Mouse (Mus musculus) gonadal fat pad, adult 2 months (tissue): ENCODE results near the gene Fam19a2. TPM values are rescaled to one million over a fixed set of nuclear protein-coding genes. Genes with fewer than 3 reads are reported as not detected.

Experiments used
- DNase-seq: peaks from one replicate; pipeline ENCODE4 v3.0.0-alpha.2; 2012; ENCODE audit warnings: low read depth
- polyA plus RNA-seq: library from polyadenylated mRNA; depleted of rRNA; stranded (reverse); fragments of >200 nt; gene quantifications from 2 replicates; pipeline ENCODE4 v1.2.3, GENCODE M21; 2012; rRNA removed

Gene Fam19a2
- polyA plus RNA-seq, 1 experiment = not detected

DNA sequence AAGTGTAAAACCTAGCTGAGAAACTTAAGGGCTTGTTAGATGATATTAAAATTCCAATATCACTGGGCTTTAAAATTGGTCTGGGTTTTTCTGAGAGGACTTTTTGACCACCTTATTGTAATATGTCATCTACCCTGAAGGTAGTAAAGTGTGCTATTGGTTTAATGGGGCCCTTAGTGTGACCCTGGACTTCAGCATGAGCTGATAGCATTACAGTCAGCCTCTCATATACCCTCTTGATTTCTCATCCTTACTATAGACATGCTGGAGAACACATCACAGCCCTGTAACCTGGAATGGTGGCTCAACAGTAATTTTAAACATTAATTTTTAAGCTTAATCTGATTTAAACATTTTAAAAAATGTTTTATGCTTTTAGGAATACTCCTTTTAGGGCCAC lies 459.8 kb downstream of the Fam19a2 start:
- no peak for DNase-seq

DNA sequence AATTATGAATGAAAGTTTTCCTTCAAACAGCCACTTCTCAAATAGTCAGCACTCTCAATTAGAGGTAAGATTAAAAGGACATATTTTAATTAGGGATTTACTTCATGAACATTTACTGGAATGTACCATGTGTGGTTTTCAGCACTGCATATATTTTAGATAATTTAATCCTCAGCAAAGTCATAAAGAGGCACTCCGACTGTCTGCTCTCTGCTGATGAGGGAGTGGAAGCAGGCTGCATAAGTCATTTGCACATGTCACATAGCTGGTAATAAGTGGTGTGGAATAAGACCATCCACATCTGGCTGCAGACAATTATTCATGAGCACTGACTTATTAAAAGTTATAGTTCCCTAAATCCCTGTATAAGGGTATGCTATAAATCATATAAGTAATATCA lies 484.5 kb downstream of the Fam19a2 start:
- no peak for DNase-seq

DNA sequence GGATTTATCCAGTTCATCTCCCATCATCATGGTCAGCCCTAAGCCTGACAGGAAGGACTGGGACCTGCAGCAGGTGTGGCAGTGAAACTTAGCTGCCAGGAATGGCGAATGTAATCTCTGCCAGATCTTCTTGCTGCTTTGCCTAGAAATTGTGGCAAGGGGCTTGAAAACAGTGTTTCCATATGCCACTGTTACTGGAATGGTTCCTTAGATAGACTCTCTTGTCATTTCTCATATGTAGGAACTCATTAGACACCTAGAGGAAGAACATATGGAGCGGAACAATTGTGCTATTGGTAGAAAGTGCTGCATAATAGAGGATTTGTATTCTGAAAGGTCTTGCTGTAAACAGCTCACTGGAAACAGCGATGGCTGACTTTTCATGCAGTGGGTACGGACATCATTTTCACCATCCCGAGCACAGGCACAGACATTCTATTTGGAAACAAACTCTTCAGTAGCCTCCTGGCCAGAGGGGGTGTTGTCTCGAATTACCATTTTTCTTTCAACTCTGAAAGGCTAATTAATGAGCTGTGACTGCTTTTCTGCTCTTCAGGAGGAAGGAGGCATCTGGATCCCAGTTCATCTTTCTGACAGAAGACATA lies 488.0 kb downstream of the Fam19a2 start:
- no peak for DNase-seq

DNA sequence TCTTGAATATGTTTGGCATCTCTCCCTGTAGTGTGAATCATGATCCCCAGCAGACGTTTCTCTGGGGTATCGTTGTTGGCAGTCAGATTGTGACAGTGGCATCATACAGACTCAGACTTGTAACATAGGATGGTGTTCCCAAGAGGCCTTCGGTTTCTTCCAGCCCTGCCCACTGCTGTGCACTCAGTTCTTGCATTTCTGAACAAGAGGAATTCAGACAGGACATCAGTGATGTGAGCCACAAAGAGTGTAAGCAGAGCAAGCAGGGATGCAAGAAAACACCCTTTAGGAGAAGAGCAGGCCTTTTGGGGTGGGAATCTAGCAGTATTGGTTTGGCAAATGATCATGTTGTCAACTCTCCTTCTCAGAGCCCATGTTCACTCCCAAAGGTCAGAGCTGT lies 489.0 kb downstream of the Fam19a2 start:
- no peak for DNase-seq

DNA sequence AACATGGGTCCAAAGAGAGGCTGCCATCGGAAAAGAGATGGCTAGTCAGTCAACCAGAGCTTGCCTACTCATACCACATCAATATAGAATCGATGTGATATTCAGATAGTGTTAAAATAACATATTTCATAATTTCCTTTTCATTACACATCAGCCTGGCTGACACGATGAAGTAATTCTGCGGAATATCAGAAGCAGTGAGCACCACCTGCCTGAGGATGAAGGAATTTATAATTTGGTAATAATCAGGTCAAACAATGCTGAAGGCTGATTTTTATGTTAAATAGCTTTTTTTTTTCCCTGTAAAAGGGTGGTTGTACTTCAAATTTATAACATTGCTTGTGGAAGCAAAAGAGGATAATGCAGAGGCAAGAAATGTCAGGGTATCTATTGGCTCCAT lies 490.2 kb downstream of the Fam19a2 start:
- no peak for DNase-seq

DNA sequence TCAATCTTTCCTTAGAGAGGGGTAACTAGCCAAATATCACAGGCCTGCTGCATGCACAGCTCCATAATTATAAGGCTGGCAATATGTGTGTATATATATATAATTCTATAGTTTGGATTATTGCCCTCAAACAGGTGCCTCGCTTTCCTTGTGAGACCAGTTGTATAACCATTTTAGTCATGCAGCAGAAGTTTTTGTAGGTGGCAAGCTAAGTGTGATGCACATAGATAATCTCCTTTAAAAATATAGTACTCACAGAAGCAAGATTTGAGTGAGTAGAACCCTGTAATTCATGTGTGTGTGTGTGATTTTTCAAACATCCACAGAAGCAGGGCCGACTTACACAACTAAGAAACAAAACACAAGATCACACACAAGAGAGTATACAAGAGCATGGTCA lies 525.6 kb downstream of the Fam19a2 start:
- DNase-seq = no peak

Other genes with a start within 250 kb of the Fam19a2 start
- 72.5 and 77.7 TPM in 2 replicates for gene Mon2, start 187.5 kb upstream of the Fam19a2 start, polyA plus RNA-seq
- 9.3 and 11.4 TPM in 2 replicates for gene Usp15, start 67.0 kb upstream of the Fam19a2 start, polyA plus RNA-seq